Mouse (Mus musculus): ENCODE results near the gene Gm21518. TPM values are rescaled to one million over a fixed set of nuclear protein-coding genes. Genes with fewer than 3 reads are reported as not detected.
"Not testable (repeated sequence)": the region's sequence is repeated elsewhere in the genome, so short reads cannot be mapped to it uniquely, and the experiment has no call there.

The Gm21518 gene
- not detected in 2 replicates for total RNA-seq (2017)

DNA sequence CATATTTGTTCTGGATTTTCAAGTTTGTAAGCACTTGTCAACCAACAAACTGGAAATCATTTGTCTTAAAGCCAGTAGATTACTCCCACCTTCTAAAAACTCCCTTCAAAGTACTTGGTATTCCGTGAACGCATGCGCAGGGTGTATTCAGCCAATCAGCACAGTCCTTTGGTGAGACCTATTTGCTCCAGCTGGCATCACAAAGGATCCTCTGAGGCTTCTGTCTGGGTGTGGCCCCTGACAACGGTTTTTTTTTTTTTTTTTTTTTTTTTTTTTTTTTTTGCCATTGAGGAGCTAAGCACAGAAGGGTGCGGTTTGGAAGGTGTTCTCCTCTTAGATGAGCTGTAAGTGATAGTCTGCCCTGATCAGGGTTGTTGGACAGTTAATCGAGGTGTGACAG, at the start of gene Gm21518:
TSS of gene Gm21518 (plus strand) at position 301 of the 400 bp plus-strand sequence.
- not testable (repeated sequence) for ATAC-seq (replicated peaks; ENCODE audit: low read depth, poor library complexity, severe bottlenecking)

Measured in common myeloid progenitor, adult 5-6 weeks (primary cell).